Mouse (Mus musculus) embryonic facial prominence, embryonic 10.5 days (tissue): ENCODE measurements around the gene Strn. TPM values are rescaled to one million over a fixed set of nuclear protein-coding genes. Genes with fewer than 3 reads are reported as not detected.

Experiments
- DNase-seq: peaks from one replicate; pipeline ENCODE4 v3.0.0-alpha.2; 2017; ENCODE audit warnings: low spot score
- H3K27ac ChIP-seq: fragments of 300-500 bp; sonication (generic); replicated peaks from 2 replicates; pipeline ENCODE4 v1.5.1; 2016; ENCODE audit warnings: mild to moderate bottlenecking
- H3K27me3 ChIP-seq: fragments of 300-500 bp; sonication (generic); replicated peaks from 2 replicates; pipeline ENCODE4 v1.6.1; 2016; ENCODE audit warnings: low read depth, mild to moderate bottlenecking; ENCODE audit not compliant: poor library complexity, severe bottlenecking
- H3K36me3 ChIP-seq: fragments of 300-500 bp; sonication (generic); replicated peaks from 2 replicates; pipeline ENCODE4 v1.6.1; 2016; ENCODE audit warnings: mild to moderate bottlenecking, moderate library complexity
- H3K4me1 ChIP-seq: fragments of 300-500 bp; sonication (generic); 2 replicates; pipeline ENCODE4 v1.6.1; 2016
- H3K4me3 ChIP-seq: fragments of 300-500 bp; sonication (generic); 2 replicates; pipeline ENCODE4 v1.5.1; 2016; ENCODE audit warnings: mild to moderate bottlenecking, moderate library complexity
- H3K9me3 ChIP-seq: fragments of 300-500 bp; sonication (generic); 2 replicates; pipeline ENCODE4 v1.6.1; 2016; ENCODE audit warnings: mild to moderate bottlenecking
- WGBS: fragments of 180-500 bp; shearing (Covaris S2); methylation state at CpG from one replicate; pipeline ENCODE4 v1.1.7; 2016; 5-methylcytosine and 5-hydroxymethylcytosine counted together
- polyA plus RNA-seq: library from polyadenylated mRNA; unstranded; fragments of >200 nt; fragmentation: Nextera tagmentation; extraction: Ambion mirVana; gene quantifications from 2 replicates; pipeline ENCODE4 v1.2.1, GENCODE M21; 2016

Strn gene
- polyA plus RNA-seq = 6.6 and 7.1 TPM in 2 replicates

DNA sequence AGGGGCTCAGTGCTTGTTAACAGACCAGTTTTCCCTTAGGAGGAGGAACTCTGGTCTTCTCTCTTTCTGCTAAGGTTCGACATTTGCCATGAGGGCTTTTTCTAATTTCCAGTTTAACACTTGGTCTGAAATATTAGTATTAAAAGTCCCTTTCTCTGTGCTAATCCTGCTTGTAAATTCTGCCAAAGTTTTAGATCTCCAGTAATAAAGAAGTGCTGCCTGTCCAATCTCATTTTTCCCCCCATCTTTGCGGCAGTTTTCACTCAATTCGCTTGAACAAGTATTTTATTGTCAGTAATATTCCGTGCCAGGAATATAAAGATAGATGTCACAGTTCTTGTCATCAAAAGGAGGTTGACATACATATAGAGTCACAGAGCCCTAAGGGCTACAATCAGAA is at the start of gene Strn:
Strn (minus strand) TSS at position 101 of the 400 bp plus-strand sequence.
- H3K27ac ChIP-seq = peak within 1 kb of the TSS; percentile 96
- 35% methylated on average over 4 of the region's 4 CpGs for WGBS
- no peaks in the 10 kb centered on the region for H3K27me3 ChIP-seq
- H3K9me3 ChIP-seq = no peaks in the 10 kb centered on the region
- peaks cover 24% of the 10 kb centered on the region for H3K4me1 ChIP-seq
- no peak for DNase-seq
- no peaks in the 10 kb centered on the region for H3K36me3 ChIP-seq
- H3K4me3 ChIP-seq = peak within 1 kb of the TSS; percentile 84

DNA sequence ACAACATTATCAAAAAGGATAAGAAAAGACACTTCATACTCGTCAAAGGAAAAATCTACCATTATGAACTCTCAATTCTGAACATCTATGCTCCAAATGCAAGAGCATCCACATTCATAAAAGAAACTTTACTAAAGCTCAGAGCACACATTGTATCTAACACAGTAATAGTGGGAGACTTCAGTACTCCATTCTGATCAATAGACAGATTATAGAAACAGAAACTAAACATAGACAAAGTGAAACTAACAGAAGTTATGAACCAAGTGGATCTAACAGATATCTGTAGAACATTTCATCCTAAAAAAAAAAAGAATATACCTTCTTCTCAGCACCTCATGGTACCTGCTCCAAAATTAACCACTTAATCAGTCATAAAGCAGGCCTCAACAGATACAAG is 41.8 kb upstream of the Strn start:
- DNase-seq = no peak
- H3K4me3 ChIP-seq = no peak overlapping the region
- H3K4me1 ChIP-seq = no peaks in the 10 kb centered on the region
- no peaks in the 10 kb centered on the region for H3K9me3 ChIP-seq
- H3K27ac ChIP-seq = no peak overlapping the region
- WGBS = 93% methylated on average over 1 of the region's 1 CpGs
- peaks cover 40% of the 10 kb centered on the region for H3K36me3 ChIP-seq
- H3K27me3 ChIP-seq = no peaks in the 10 kb centered on the region

DNA sequence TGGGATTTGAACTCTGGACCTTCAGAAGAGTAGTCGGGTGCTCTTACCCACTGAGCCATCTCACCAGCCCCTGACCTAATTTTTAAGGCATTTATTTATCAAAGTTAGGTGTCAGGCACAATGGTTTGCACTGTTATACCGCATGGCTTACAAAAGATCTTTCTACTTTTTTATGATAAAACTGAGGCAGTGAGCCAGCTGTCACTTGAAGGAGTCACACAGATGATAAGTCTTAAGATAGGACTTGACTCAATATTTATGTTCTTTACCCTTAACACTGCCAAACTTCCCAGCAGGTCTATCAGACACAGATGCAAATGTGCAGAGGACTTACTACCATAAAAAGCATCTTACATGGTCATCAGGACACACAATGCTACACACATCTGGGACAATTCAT is 35.3 kb upstream of the Strn start:
- 90% methylated on average over 2 of the region's 2 CpGs for WGBS
- DNase-seq = no peak
- no peak overlapping the region for H3K4me3 ChIP-seq
- H3K9me3 ChIP-seq = no peaks in the 10 kb centered on the region
- no peak overlapping the region for H3K27ac ChIP-seq
- peaks cover 32% of the 10 kb centered on the region for H3K36me3 ChIP-seq
- H3K4me1 ChIP-seq = no peaks in the 10 kb centered on the region
- H3K27me3 ChIP-seq = no peaks in the 10 kb centered on the region

DNA sequence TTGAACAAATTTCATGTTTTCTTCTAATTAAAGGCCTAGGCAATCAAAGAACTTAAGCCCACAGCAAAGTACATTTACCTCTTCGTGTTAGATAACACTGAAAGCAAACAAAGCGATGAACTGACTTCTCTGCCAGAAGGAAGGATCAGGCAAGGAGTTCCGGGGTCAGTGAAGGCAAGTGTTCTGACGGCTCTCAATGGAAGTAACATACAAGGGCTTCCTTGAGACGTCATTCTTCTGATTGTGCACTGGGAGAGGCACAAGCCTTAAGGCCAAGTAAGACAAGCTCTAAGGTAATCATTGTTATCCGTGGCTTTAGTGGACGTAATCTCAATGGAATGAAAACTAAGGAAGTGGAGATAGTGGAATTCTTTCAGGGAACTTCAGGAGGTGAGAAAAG is 33.9 kb upstream of the Strn start:
- 67% methylated on average over 7 of the region's 7 CpGs for WGBS
- Histone ChIP-seq H3K27me3 (no peaks in the 10 kb centered on the region), H3K4me1 (no peaks in the 10 kb centered on the region), H3K9me3 (no peaks in the 10 kb centered on the region), H3K4me3 (no peak overlapping the region), H3K36me3 (peaks cover 35% of the 10 kb centered on the region), H3K27ac (no peak overlapping the region)
- no peak for DNase-seq

DNA sequence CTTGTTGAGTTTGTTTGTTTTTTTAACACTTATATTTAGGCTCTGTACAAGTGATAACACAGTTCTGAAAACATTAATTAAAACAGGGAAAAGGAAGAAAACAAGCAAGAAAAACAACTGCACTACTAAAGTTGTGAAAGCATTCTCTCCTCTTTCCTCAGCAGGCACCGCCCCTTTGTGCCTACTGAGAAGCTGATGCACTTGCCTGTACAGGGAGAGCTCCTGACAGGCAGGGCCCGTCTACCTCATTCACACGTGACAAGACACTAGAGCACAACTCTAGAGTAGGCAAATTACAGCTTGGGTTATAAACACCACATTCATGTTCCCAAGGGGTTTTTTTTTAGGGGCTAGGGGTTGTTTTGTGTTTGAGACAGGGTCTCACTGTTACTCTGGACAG is 32.3 kb upstream of the Strn start:
- H3K36me3 ChIP-seq = peaks cover 51% of the 10 kb centered on the region
- DNase-seq = no peak
- no peak overlapping the region for H3K4me3 ChIP-seq
- H3K27me3 ChIP-seq = no peaks in the 10 kb centered on the region
- WGBS = 80% methylated on average over 3 of the region's 3 CpGs
- H3K27ac ChIP-seq = no peak overlapping the region
- H3K4me1 ChIP-seq = no peaks in the 10 kb centered on the region
- no peaks in the 10 kb centered on the region for H3K9me3 ChIP-seq

DNA sequence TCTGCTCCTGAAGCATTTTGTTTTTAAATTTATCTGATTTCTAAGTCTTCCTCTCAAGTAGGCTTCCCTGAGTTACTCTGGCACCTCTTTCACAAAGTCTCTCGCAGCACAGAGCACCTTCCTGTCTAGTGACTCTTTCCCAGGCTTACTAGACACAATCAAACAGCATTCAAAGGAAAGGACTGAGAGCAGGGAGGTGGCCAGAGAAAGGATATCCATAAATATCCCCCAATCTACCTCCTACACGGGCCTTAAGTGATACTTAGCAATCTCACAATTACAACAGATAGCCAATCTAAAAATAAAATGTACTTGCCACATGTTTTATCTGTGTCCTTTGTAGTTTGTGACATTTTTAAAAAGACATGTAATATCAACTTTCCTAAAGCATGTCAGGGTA is 31.9 kb upstream of the Strn start:
- H3K36me3 ChIP-seq = peaks cover 55% of the 10 kb centered on the region
- no peaks in the 10 kb centered on the region for H3K27me3 ChIP-seq
- H3K4me1 ChIP-seq = no peaks in the 10 kb centered on the region
- DNase-seq = no peak
- H3K9me3 ChIP-seq = no peaks in the 10 kb centered on the region
- no peak overlapping the region for H3K4me3 ChIP-seq
- H3K27ac ChIP-seq = no peak overlapping the region
- 80% methylated on average over 2 of the region's 2 CpGs for WGBS

DNA sequence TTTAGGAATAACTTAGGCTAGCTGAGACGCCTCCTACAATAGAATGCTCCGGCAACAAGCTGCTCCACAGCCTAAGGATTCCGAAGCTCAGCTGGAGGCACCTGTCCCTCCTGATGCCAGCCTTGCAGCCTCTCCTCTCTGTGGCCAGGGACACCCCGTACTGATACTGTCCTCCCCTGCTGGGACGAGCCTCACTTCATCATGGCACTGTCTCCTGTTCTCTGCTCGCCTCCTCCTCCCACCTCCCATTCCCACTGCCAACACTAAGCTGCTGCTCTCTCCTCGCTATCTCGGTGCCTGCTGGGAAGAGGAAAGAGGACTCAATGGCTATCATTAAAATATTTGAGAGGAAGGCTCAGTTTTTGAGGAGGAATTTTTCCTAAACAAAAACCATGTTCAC is 30.6 kb upstream of the Strn start:
- Histone ChIP-seq H3K27ac (no peak overlapping the region), H3K27me3 (no peaks in the 10 kb centered on the region), H3K4me1 (no peaks in the 10 kb centered on the region), H3K36me3 (peaks cover 49% of the 10 kb centered on the region), H3K4me3 (no peak overlapping the region), H3K9me3 (no peaks in the 10 kb centered on the region)
- WGBS = 83% methylated on average over 8 of the region's 8 CpGs
- DNase-seq = no peak

DNA sequence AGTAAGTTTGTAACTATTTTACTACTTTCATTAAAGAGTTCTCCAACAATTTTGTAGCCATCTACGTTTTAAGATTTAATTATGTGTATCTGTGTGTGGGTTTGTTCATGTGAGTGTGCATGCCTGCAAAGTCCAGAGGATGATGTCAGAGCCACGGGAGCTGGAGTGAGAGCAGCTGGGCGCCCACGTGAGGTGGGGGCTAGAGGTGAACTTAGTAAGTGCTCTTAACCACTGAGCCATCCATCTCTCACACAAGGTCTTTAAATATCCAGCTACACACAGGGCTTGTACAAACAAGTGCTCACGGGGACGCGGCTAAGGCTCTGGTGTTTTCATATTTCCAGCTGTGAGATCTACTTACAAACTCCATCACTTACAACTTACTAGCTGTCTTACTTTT is 29.1 kb upstream of the Strn start:
- peaks cover 54% of the 10 kb centered on the region for H3K36me3 ChIP-seq
- no peaks in the 10 kb centered on the region for H3K27me3 ChIP-seq
- 89% methylated on average over 7 of the region's 7 CpGs for WGBS

DNA sequence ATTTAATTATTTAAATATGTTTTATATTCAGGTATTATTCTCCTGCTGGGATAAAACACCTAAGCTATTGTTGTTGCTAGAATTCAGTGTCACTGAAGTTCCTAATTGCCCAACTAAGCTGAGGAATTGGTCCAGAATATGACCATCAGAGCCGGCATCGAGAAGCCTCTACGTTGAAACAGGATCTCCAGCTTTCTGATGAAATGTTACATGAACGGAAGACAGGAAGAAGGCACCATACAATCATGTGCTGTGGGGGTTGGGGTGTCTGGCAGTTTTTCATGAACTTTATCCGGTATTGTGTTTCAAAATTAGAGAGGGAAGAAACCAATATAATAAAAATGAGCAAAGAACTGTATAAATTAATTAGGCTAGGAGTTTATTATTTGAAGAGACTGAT is 26.3 kb upstream of the Strn start:
- Histone ChIP-seq H3K4me3 (no peak overlapping the region), H3K9me3 (no peaks in the 10 kb centered on the region), H3K27me3 (no peaks in the 10 kb centered on the region), H3K36me3 (peaks cover 55% of the 10 kb centered on the region), H3K27ac (no peak overlapping the region), H3K4me1 (no peaks in the 10 kb centered on the region)
- WGBS = 92% methylated on average over 5 of the region's 5 CpGs
- DNase-seq = no peak

More for the DNA sequence above, 29.1 kb upstream of the Strn start:
- Histone ChIP-seq H3K9me3 (no peaks in the 10 kb centered on the region), H3K4me1 (no peaks in the 10 kb centered on the region), H3K4me3 (no peak overlapping the region), H3K27ac (no peak overlapping the region)
- no peak for DNase-seq

DNA sequence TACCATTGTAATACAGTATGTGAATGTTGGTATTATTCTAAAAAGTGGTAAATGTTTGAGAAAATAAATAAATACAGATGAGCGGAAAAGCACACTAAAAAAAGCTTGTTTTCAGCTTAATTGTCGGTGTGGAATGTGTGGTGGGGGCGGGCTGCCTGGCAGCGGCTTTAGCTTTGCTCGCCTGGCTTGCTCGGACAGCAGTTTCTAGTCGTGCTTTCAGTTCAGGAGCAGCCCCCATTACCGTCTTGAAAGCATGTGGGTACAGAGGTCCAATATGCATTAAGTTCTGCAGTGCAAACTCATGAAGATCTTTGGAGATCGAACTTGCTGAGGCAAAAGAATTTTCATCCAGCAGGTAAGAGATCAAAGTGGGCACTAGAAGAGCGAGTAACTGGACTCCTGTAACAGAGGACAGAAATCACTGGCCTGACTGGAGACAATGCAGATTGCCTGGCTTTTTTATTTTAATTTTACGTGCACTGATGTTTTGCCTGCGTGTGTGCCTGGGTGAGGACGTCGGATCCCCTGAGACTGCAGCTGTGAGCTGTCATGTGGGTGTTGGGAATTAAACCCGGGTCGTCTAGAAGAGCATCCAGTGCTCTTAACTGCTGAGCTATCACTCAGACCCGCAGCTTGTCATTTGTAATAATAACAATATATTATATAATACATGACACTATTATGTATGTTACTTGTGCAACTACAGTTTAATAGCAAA is 16.1 kb upstream of the Strn start:
- 62% methylated on average over 17 of the region's 17 CpGs for WGBS
- no peak overlapping the region for H3K4me3 ChIP-seq
- no peak overlapping the region for H3K27ac ChIP-seq

DNA sequence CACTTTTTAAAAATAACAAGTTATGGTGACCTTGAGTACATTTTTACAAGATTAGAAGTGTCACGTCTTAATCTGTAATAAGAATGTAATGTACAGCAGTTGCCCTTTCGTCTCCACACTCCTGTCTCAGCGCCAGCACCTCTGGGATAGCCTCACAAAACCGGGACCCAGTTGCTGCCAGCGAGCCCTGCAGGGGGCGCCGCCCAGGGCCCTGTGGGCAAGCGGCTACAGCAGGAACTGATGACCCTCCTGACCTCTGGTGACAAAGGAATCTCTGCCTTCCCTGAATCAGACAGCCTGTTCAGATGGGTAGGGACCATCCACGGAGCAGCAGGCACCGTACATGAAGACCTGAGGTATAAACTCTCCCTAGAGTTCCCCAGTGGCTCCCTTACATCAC is 15.1 kb upstream of the Strn start:
- 41% methylated on average over 10 of the region's 10 CpGs for WGBS

More for the DNA sequence above, 16.1 kb upstream of the Strn start:
- peaks cover 11% of the 10 kb centered on the region; the same call in 1 of the 2 replicates for H3K4me1 ChIP-seq
- H3K27me3 ChIP-seq = no peaks in the 10 kb centered on the region
- DNase-seq = no peak
- H3K36me3 ChIP-seq = peaks cover 46% of the 10 kb centered on the region
- H3K9me3 ChIP-seq = no peaks in the 10 kb centered on the region

DNA sequence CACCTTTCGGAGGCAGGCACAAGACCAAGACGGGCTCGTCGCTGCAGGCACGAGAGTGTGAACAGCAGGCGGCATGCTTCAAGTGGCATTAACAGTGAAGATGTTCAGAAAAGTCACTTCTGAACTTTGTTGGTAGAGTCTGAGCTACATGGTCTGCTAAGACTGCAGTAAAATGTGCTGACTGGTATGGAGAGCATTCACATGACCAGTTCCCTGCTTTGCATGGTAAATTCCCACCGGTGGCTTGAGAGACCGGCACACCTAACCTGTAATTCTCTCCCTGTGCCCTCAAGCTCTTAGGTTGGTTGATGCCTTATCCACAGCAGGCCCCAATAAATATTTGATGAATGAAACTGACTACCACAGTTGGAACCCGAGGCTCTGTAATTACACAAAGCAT is 11.4 kb upstream of the Strn start:
- no peak overlapping the region for H3K27ac ChIP-seq
- peaks cover 11% of the 10 kb centered on the region; the same call in 1 of the 2 replicates for H3K4me1 ChIP-seq
- DNase-seq = no peak
- H3K36me3 ChIP-seq = peaks cover 20% of the 10 kb centered on the region
- no peak overlapping the region for H3K4me3 ChIP-seq
- 90% methylated on average over 9 of the region's 9 CpGs for WGBS
- no peaks in the 10 kb centered on the region for H3K9me3 ChIP-seq
- H3K27me3 ChIP-seq = no peaks in the 10 kb centered on the region

More for the DNA sequence above, 15.1 kb upstream of the Strn start:
- no peaks in the 10 kb centered on the region for H3K9me3 ChIP-seq
- no peak overlapping the region for H3K27ac ChIP-seq
- H3K4me3 ChIP-seq = no peak overlapping the region
- no peak for DNase-seq
- no peaks in the 10 kb centered on the region for H3K27me3 ChIP-seq
- H3K36me3 ChIP-seq = peaks cover 37% of the 10 kb centered on the region
- peaks cover 11% of the 10 kb centered on the region; the same call in 1 of the 2 replicates for H3K4me1 ChIP-seq

DNA sequence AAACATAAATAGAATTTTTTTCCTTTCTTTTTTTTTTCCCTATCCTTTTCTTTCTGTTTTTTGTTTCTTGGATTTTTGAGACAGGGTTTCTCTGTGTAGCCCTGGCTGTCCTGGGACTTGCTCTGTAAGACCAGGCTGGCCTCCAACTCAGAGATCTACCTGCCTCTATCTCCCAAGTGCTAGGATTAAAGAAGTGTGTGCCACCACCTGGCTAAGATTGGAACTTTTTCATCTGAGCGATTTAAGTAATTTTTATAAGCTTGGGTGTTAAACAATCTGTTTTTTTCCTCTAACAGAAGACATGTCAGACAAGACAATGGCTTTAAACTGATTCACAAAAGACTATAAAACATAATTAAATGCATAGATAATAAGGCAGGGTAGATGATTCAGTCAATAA is 1.4 kb upstream of the Strn start:
- Histone ChIP-seq H3K9me3 (no peaks in the 10 kb centered on the region), H3K27me3 (no peaks in the 10 kb centered on the region), H3K4me3 (no peak overlapping the region), H3K27ac (no peak overlapping the region), H3K4me1 (peaks cover 21% of the 10 kb centered on the region), H3K36me3 (no peaks in the 10 kb centered on the region)
- 39% methylated on average over 1 of the region's 1 CpGs for WGBS
- DNase-seq = no peak
